Mouse (Mus musculus): ENCODE measurements around the gene Gm15319.
"Not testable (repeated sequence)": the region's sequence is repeated elsewhere in the genome, so short reads cannot be mapped to it uniquely, and the experiment has no call there.

The Gm15319 gene

DNA sequence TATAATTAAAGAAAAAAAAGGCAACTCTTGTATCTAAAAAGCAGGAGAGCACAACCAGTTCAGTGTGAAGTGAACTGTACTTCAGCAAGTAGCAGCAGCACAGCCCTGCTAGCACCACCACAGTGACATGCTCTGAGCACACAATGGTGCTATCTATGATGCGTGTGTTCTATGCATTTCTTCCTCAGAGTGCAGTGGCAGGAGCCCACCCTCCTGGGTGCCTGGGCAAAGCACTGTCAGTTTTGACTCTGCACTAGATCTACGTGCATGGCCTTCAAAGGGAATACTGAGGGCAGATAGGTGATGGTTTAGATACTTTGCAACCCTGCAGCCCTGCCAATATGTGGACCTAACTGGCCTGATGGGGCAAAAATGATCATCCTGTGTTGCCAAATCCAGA is at the start of gene Gm15319:
Gene Gm15319 (minus strand): TSS at position 101 of the 400 bp plus-strand sequence.
- not testable (repeated sequence) for DNase-seq (ENCODE audit: low read depth)

DNA sequence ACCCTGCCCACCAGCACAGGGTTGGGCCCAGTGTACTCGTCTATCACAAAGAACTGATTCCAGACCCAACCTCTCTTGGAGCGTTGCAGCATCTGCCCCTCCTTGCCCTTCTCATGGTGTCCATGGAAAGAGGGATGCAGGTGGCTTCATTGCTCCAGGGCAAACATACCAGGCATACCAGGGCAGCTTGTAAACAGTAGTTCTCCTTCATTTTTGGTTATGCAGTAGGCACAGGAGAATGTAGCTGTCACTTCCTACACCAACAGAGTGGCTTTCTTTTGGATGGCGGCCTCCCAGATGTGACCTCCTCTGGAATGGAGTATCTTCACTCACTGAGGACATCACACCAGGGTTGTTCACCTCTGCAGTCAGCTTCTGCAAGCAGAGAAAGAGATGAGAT is 47.3 kb upstream of the Gm15319 start:
- DNase-seq (ENCODE audit: low read depth), result not testable (repeated sequence)

DNA sequence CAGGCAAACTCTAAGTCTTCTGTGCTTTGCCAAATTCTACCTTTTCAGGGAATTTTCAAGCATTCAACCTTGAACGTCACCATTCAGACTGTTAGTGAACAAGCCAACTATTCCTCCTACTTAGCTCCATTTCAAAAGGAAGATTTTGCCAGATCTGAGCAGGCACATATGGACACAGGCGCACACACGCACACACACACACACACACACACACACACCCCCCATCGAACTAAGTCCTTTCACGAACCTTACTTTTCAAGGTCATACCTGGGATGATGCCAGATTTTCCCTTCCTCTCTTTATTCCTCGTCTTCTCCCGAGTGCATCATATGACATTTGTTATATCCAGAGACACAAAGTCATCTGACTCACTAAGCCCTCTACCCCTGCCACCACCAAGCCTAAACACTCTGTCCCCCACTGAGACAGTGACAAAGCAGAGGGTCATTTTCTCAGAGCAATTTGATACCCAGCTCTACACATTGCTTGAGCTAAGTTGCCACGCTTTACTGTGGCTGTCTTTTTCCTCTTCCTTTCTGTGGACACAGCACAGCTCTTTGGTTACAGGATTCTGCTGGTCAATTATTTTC is 45.5 kb upstream of the Gm15319 start:
- DNase-seq (ENCODE audit: low read depth), result peak; percentile 18

DNA sequence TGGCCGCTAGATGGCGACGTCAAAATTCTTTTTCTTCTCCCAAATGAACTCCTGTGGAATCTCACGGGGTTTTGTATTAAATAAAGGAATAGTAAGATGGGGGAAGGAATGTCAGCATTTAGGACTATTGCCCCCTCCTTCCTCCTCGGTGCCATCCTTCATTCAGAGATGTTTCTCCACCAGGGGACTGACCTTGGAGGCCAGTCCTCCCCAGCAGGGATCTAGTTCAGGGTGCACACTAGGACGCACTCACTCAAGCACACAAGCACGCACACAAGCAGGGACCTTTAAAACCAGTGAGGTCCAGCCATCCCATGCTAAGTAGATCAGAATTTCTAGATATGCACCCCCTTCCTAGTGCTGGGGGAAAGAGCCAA is 26.3 kb upstream of the Gm15319 start:
- not testable (repeated sequence) for DNase-seq (ENCODE audit: low read depth)

DNA sequence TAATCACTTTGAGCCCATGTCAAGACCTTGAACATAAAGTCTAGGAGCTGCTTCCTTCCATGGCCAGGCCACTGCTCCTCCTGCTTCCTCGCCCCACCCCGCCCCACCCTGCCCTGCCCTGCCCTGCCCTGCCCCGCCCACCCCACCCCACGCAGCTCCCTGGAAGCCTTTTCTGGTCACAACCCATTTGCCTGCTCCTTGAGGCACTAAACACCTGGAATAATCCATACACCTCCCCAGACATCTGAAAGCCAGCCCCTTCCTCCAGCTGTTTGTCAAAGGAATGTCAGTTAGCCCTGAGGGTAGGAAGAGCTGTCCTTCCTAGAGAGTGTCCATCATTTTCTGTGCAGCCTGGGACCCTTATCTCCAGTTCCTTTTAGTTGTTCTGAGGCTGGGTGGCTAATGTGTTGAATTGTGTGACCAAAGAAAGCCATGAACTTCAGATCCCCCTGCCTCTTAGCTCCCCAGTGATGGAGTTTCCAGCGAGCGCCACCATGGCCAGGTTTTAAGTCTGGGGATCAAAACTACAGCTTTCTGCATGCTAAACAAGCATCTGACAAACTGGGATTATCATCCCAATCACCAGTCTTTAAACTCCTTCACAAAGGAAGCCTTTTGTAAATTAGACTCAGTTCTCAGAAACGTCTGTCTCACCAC is 25.8 kb upstream of the Gm15319 start:
- not testable (repeated sequence) for DNase-seq (ENCODE audit: low read depth)

DNA sequence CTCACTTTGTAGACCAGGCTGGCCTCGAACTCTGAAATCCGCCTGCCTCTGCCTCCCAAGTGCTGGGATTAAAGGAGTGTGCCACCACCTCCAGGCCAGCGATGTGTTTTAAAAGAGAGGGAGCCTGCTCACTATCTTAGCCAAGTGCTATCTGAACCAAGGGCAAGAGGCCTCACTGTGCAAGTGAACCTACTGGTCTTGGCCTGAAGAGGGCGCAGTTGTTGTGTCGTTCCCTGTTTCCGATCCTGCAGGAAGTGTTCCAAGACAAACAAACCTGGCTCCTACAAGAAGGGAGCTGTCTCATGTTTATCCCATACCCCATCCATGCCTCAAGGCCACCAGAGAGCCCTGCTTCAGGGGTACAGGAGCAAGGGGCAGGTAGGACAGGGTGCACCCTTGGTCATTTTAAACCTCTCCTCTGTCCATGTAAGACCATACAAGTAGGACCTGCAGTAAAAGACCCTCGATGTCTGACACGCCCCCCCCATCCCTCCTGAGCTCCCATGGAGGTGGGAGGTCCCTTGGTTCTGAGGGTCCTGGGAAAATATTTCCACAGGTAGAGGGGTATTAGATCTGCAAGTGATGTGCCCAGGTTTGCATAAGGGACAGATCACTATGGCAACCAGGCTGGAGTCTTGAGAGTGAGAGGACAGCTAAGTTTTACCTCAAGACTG is 24.2 kb upstream of the Gm15319 start:
- peak; percentile 16 for DNase-seq (ENCODE audit: low read depth)

DNA sequence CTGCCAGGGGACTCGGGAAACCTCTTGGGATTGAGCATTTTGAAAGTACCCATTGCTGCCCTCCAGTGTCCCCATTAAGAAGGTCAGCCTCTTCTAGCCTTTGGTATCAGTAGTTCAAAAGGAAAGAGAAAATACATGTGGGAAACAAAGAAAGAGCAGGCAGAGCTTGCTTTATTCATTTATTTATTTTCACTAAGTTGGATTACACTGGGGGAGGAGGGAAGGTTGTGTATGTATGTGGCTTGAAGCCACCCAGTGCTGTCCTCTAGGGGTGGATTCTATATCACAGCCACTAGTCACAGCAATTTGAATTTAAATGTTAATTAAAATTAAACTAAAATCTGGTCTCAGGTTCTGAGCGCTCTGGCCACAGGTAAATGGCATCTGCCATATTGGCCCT is 22.0 kb upstream of the Gm15319 start:
- not testable (repeated sequence) for DNase-seq (ENCODE audit: low read depth)

DNA sequence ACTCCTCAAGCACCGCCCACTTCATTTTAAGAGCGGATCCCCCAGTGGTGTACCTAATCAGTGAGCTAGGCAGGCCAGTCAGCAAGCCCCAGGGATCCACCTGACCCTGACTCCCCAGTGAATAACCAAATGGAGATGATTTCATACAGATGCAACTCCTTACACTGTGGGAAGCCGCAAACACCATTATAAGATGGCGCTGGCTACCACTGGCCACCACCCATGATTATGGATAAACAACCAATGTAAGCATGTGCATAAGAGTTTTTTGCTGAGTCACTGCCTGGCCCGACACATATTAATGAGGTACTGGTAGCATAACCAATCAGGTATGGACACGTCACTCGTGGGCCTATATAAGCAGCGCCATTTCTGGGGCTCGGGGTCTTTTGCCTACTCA is 21.1 kb upstream of the Gm15319 start:
- not testable (repeated sequence) for DNase-seq (ENCODE audit: low read depth)

DNA sequence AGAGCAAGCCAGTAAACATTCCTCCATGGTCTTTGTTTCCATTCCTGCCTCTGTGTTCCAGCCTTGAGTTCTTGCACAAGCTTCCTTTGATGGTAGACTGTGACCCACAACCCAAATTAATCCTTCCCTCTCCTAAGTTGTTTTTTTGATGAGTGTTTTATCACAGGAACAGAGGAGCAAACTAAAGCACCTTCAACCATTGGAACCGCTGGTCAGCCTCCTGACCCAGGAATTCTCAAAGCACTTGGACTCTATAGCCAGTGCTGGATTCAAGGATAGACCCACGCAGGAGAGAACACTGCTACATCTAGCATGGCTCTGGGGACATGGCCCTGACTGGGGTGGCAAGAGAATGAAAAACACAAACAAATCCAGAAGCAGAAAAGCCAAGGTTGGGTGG is 19.1 kb upstream of the Gm15319 start:
- not testable (repeated sequence) for DNase-seq (ENCODE audit: low read depth)

DNA sequence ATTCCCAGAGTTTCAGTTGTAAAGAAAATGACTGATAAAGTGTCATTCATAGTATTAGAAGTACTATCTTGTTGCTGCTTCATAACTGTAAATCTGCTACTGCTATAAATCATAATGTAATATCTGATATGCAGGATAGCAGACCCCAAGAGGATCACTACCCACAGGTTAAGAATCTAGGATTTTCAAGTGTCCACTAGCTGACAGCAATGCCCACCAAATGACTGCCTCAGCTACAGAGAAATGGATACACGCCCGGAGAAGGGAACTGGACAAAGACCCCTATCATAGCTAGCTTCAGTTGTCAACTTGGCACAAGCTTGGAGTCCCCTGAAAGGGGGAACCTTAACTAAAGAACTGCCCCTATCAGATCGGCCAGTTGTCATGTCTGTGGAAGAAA is 18.6 kb upstream of the Gm15319 start:
- DNase-seq (ENCODE audit: low read depth), result not testable (repeated sequence)

DNA sequence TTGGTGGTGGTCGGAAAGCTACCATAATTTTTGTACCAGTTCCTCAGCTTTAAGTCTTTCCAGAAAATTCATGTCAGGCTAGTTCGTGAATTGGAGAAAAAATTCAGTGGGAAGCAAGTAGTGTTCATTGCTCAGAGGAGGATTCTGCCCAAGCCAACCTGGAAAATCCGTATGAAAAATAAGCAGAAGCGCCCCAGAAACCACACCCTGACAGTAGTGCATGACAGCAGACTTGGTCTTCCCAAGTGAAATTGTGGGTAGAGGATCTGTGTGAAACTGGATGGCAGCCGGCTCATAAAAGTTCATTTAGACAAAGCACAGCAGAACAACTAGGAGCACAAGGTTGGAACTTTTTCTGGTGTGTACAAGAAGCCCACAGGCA is 18.2 kb upstream of the Gm15319 start:
- not testable (repeated sequence) for DNase-seq (ENCODE audit: low read depth)

DNA sequence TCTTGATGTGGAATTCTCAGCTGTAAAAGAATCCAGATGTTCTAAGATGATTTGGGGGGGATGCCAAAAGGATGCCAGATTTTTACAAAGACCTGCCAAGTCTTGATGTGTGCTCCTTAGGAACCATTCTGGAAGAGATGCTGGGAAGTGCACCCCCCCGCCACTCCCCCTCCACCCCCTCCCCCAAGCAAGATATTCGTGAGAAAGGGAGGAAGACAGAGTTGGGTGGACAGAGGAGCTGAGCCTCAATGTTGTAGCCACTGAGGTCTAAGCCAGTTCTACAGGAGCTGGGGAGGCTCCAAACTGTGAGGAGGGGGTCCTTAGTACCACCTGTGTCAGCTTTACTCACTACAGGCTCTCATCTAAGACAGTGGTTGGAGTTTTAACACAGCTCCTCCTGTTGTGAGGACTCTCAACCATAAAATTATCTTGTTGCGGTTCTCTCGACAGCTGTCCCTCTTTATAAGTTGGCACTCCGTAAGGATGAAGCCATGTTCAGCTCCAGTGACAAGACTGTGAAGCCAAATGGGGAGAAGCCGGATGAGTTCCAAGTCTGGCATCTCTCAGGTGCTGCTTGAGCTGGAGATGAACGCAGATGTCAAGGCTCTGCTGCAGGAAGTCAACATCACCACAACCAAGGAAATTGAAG is 17.7 kb upstream of the Gm15319 start:
- DNase-seq (ENCODE audit: low read depth), result not testable (repeated sequence)

DNA sequence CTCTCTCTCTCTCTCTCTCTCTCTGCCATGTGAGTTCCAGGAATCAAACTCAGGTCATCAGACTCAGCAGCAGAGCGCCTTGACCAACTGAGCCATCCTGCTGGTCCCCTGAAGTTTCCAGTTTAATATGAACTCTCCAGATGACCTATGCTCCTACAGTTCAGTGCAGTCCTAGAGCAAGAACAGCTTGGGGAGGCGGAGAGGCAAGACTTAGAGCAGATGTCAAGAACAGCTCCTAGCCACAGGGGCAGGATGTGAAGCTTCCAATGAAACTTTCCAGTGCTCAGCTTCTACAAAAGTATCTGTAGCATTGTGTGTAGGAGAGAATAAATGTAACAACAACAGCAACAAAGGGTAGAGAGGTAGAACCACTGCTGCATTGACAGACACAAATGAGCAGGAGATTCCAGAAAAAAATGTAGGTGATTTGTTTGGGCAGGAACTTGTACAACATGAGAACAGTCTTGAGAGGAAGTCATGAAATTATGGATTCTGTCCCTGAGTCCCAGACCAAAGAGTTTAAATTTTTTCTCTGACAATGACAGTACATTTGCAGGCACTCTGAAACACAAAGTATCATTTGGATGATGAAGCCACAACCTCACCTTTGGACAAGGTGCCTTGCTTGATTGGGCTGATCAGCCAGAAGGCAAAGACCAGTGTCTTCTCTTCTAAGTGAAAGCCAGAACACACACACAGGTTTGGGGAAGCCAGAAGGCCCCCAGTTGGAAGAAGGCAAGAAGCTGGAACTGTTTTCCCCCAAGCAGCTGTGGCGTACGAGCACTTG is 16.8 kb upstream of the Gm15319 start:
- DNase-seq (ENCODE audit: low read depth), result not testable (repeated sequence)

DNA sequence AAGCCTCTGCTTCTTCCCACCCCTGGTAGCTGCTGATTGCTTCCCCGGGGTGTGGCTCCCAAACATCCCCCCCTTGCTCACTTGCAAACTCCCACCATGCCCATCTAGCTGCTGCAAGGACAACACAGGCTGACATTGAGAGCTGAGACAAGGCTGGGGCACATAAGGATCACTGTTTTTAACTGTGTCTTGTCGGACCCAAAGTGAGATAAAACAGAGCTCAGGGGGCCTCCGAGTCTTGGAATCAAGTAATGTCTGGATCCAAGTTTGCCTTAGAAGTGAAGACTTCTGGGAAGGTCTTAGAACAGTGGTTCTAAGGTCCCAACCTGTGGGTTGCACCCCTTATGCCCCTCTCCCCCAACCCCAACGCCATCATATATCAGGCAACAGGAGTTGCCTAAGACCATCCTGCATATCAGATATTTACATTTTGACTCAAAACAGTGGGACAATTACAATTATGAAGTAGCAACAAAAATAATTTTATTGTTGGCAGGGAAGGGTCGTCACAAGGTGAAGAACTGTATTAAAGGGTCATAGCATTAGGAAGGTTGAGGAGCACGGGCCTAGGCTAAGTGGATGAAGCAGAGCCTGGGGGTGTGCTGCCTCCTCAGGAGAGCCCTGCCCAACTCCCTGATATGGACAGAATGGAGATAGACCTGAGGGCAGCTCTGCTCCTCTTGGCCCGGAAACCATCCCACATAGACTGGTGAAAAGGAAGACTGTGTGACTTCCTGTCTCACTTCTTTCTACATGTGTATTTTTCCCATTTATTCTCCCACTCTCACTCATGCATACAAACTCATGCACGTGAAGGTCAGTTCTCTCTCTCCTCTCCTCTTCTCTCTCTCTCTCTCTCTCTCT is 16.0 kb upstream of the Gm15319 start:
- DNase-seq (ENCODE audit: low read depth), result not testable (repeated sequence)

DNA sequence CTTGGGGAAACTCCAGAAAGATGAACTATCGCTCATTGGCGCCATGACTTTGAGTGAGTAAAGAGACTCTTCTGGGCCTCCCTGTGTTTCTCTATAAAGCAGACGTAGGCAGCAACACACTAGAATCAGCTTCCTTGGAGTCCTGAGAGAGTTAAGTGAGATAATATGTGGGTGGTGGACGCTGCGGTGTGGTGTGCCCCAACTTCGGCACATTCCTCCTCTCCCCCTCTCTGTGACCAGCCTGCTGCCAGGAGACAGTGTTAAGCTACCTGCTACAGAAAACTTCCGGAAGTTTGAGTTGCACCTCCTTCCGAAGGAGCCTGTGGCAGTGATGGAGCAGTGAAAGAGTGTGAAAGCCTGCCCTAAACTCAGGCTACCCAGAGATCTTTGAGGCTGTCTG is 15.3 kb upstream of the Gm15319 start:
- DNase-seq (ENCODE audit: low read depth), result not testable (repeated sequence)

DNA sequence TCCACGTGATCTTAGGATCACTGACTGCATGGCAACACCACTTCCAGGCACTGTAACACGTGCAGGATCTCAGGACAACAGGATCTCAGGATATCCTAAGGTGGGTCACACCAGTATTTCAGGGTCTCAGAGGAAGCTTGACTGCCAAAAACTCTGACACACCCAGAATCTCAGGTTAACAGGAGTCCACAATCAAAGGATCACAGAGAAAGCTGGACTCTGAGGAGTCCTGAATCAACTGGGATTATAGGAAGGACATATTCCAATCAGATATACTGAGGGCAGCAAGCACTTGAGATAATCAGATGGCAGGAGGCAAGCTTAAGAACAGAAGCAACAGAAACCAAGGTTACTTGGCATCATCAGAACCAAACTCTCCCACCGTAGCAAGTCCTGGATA is 12.7 kb upstream of the Gm15319 start:
- not testable (repeated sequence) for DNase-seq (ENCODE audit: low read depth)

DNA sequence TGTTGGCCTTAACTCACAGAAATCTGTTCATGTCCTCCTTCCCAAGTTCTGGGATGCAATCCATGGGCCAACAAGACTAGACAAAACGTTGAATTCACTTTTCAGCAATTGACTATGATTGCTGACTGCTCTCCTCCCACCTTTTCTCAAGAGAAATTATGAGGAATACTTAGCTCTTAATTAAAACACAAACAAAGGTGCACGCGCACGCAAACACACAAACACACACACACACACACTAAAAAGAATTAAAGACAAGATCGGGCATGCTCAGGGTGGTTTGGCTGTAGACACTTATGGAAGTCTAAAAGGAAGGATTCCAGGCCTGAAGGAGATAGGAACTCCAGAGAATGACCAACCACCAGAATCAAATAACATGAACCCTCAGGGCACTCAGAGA is 6.6 kb downstream of the Gm15319 start:
- DNase-seq (ENCODE audit: low read depth), result not testable (repeated sequence)

DNA sequence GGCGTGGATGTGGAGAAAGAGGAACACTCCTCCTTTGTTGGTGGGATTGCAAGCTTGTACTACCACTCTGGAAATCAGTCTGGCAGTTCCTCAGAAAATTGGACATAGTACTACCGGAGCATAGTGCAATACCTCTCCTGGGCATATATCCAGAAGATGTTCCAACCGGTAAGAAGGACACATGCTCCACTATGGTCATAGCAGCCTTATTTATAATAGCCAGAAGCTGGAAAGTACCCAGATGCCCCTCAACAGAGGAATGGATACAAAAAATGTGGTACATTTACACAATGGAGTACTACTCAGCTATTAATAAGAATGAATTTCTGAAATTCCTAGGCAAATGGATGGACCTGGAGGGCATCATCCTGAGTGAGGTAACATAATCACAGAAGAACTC is 9.4 kb downstream of the Gm15319 start:
- not testable (repeated sequence) for DNase-seq (ENCODE audit: low read depth)

DNA sequence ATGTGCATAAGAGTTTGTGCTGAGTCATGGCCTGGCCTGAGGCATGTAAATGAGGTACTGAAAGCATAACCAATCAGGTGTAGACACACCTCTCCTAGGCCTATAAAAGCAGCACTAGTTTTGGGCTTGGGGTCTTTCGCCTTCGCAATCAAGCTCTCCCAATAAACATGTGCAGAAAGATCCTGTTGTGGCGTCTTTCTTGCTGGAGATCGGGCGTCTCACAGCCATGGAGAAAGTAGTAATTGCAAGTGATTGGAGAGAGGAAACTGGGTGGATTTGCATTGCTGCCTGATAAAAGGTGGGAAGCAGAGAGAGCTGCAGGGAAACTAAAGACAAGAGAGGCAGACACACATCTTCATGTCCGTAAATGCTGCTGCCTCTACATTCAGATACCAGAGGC is 60.3 kb downstream of the Gm15319 start:
- not testable (repeated sequence) for DNase-seq (ENCODE audit: low read depth)

DNA sequence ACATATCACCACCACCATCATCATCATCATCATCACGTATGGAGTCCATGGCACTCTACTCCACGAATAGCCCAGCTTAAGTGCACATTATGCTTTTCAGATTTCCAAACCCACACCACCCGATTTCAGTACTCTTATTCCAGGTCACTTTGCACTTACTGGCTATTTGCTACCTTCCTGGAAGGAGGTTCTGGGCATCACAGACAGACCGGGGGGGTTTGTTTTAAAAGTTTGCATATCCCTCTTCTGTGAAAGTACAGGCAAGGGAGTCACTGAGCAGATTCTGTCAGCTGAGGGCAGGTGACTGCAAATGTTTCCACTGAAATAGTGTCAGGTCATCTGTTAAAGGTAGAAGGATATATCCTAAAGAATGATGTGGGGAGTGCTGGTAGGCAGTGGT is 63.0 kb downstream of the Gm15319 start:
- DNase-seq (ENCODE audit: low read depth), result not testable (repeated sequence)

DNA sequence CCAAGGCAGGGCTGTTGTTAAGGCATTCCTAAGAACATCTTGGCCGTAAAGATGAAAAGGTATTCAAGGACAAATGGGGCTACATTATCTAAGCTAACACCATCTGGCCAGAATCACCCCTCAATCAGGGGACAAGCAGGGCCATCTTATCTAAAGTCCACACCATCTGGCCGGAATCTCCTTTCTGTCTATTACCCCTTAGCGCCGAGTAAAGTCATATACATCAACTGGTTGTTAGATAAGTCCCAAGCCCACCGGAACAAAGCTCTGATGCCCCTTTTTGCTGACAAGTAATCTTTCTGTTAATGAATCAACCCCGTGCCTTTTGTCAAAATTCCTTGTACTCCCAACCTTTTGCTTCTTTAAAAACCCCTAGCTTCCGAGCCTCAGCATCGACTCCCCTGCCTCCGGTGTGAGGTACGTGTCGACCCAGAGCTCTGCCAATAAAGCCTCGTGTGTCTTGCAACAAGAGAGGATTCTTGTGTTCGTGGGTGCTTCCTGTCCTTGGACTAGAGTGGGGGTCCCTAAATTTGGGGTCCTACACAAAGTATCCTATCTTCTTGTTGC is 65.0 kb downstream of the Gm15319 start:
- DNase-seq (ENCODE audit: low read depth), result peak; percentile 3

All from NIH3T3 (cell line).